Mouse (Mus musculus): ENCODE measurements at regions not wholly inside any gene's neighbourhood (a gene's known extent, or its start where the extent isn't known, plus 50 kb on each side); places are given as distances from the start of the nearest gene placed in this dataset.

- DNase-seq (ENCODE audit: low read depth, low spot score), result no peak
Observed at GRCm38 (mm10) chr3:17795271-17796260, 152.6 kb upstream of the Cypt12 start.

DNA sequence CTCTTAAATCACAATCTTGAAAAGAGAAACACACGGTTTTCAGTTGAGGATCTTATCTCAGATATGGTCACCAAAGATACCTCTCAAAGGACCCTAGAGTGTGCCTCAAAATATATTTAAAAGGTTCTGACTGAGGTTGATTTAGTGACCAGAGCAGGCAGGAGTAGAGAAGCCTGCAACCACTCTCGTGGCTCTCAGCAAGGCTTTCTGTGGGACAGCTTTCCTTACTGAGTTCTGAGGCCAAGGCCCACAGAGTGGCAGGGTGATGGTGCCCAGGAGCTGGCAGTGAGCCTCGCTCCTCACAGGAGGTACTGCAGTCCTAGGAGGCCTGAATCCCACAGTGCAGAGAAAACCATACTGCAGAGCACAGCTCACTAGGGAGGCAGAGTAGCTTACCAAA is 151.4 kb upstream of the Cypt12 start:
- no peak for DNase-seq (ENCODE audit: low read depth, low spot score)

GRCm38 (mm10) chr3:17798399-17798798 is 149.8 kb upstream of the Cypt12 start:
- peak; percentile 85 for DNase-seq (ENCODE audit: low read depth, low spot score)

GRCm38 (mm10) chr3:17799120-17799519 is 149.1 kb upstream of the Cypt12 start:
- no peak for DNase-seq (ENCODE audit: low read depth, low spot score)

DNA sequence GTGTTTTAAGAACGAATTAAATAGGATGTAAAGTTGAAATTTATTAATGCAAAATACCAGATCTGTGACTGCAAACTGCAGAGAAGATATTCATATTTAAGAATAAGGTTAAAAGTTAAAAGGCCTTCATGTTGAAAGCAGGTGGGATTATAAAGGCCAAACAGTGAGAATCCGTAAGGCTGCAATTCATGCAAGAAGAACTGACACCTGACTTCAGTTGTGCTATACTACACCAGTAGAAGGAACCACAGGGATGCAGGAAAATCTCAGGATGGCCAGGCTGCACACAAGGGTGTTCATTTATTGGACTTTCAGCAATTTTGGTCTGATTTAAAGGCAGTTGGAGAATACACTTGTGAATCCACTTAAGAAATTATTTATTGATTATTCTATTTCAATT is 147.4 kb upstream of the Cypt12 start:
- no peak for DNase-seq (ENCODE audit: low read depth, low spot score)

GRCm38 (mm10) chr3:17801479-17801878 is 146.7 kb upstream of the Cypt12 start:
- DNase-seq (ENCODE audit: low read depth, low spot score), result no peak

- DNase-seq (ENCODE audit: low read depth, low spot score), result no peak
Observed at GRCm38 (mm10) chr3:17805185-17805584, 143.0 kb upstream of the Cypt12 start.

DNA sequence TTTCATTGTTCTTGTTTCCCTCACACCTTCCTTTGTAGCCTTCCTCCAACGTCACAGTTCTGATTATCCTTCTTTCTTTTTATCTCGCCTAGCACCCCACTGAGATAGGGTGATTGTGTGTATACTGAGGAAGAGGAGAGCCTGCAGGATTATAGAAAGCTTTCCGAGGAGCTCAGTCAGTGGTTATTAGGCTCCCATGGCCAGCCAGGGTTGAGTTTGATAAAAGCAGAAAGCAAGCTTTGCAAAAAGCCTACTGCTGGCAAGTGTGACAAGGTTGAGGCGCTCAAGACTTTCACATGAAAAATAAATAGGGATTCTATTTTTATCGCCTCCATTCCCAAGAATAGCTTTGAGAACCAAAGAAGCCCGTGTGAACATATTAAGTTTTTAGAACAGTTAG is 136.9 kb upstream of the Cypt12 start:
- DNase-seq (ENCODE audit: low read depth, low spot score), result no peak

- no peak for DNase-seq (ENCODE audit: low read depth, low spot score)
Observed at GRCm38 (mm10) chr3:17824201-17824600, 124.0 kb upstream of the Cypt12 start.

- DNase-seq (ENCODE audit: low read depth, low spot score), result peak; percentile 29
Observed at GRCm38 (mm10) chr3:17824662-17825061, 123.5 kb upstream of the Cypt12 start.

GRCm38 (mm10) chr3:17825254-17825890 is 122.8 kb upstream of the Cypt12 start:
- no peak for DNase-seq (ENCODE audit: low read depth, low spot score)

- peak; percentile 59 for DNase-seq (ENCODE audit: low read depth, low spot score)
Observed at GRCm38 (mm10) chr3:17834706-17835105, 113.5 kb upstream of the Cypt12 start.

DNA sequence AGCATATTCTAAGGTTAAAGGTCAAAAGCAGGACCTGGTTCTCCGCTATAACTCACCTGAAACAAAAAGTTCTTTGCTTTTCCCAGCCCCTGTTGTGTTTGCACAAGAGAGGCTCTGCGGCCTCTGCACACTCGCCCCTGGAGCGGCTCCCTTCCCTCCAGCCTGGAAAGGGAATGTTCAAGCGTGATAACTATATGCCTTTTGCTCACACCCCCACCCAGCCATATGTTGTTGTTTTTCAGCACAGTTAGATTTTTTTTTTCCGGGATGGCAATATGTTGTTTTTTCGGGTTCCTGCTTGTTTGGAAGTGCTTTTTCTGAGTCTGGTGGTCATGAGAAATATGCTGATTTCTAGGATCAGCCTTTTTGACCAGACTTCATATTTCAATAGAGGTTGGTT is 100.6 kb upstream of the Cypt12 start:
- no peak for DNase-seq (ENCODE audit: low read depth, low spot score)

DNA sequence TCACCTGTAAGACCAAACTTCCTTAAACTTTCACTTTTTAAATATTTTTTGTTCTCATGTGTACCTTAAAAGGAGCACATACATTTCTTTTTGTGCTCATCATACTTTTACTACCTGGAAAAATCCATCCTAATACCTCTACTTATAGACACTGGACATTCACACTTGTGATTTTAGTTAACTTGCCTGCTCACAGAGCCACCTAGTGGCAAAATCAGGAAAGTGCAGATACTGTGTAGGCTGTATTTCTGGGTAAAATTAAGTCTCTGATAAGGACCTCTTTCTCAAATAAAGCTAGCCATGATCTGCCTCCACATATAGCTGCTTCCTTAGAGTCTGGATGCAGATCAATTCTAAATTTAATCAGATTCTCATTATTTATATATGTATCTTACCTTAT is 100.0 kb upstream of the Cypt12 start:
- peak; percentile 70 for DNase-seq (ENCODE audit: low read depth, low spot score)

DNA sequence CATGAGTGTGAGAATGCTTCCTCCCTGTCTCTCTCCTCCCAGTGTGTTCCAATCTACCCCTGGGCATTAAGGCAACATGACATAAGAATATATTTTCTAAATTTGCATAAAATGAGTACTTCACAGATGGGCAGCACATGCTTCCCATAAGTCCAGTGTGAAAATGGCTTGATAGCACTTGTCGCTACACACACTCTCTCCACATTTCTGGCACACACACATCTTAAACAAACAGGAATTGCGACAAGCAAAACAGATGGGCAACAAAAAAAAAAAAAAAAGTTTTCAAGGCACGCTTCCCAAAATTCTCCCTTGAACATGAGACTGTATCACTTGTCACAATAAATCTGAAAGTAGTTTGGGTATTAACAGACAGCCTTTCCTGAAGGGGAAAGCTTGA is 85.8 kb upstream of the Cypt12 start:
- no peak for DNase-seq (ENCODE audit: low read depth, low spot score)

GRCm38 (mm10) chr3:17865112-17865511 is 83.1 kb upstream of the Cypt12 start:
- no peak for DNase-seq (ENCODE audit: low read depth, low spot score)

GRCm38 (mm10) chr3:17870895-17871482 is 77.2 kb upstream of the Cypt12 start:
- DNase-seq (ENCODE audit: low read depth, low spot score), result peak; percentile 54

GRCm38 (mm10) chr3:17895869-17896268 is 52.3 kb upstream of the Cypt12 start:
- DNase-seq (ENCODE audit: low read depth, low spot score), result no peak

DNA sequence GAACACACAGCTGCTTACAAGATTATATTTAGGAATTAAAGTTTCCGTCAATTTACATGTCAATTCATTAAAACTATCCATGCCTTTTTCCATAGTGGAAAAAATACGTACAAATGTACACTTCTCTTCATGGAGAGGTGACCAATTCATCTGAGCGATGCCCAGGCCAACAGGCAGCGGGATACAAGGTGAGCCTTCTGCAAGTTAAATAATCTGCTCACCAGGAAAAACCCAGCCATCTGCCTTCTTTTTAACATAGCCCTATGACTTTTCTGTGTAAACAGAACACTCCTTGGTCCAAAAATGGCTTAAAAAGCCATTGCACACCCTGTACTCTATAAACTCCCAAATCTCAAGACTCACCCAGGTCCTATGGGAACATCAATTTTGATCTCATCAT is 51.5 kb upstream of the Cypt12 start:
- DNase-seq (ENCODE audit: low read depth, low spot score), result no peak
